13 mouse cellular contexts compared by ENCODE assay signal in genomic region chr16:92234530-92234929, GRCm38 (mm10). TPM values are rescaled to one million over a fixed set of nuclear protein-coding genes. Genes with fewer than 3 reads are reported as not detected.
DNase-seq lines count a peak whose midpoint lies in the region; ATAC-seq and TF ChIP-seq lines count a peak whose summit lies in the region.
"Had no signal": no experiment of that assay in that cellular context is flagged by ENCODE, and none has a peak within 500 bp of the region (broad histone marks: within the 10 kb centered on the region; RNA-seq: fewer than 3 reads in every experiment).

No protein-coding gene starts in this region.

- H3K27ac ChIP-seq in liver, adult 2 months (replicated peaks; ENCODE audit: insufficient read depth, low read depth, low read length): no peak overlapping the region
- no peak overlapping the region for H3K27ac ChIP-seq in heart, embryonic 11.5 days (ENCODE audit: low read depth, low read length)
- H3K27ac ChIP-seq: liver, embryonic 13.5 days had no signal

- no peaks in the 10 kb centered on the region for H3K27me3 ChIP-seq in liver, adult 2 months (ENCODE audit: control insufficient read depth, insufficient read depth, low read length)
- no peaks in the 10 kb centered on the region for H3K27me3 ChIP-seq in heart, embryonic 11.5 days (ENCODE audit: control insufficient read depth, insufficient read depth, low read length)
- H3K27me3 ChIP-seq: CH12.LX; liver, embryonic 13.5 days had no signal

- H3K79me2 ChIP-seq in liver, adult 2 months (ENCODE audit: control insufficient read depth, insufficient read depth, low read length): no peaks in the 10 kb centered on the region

- TF ChIP-seq CTCF in liver, adult 2 months (IDR thresholded peaks at IDR 0.05; ENCODE audit: low read depth, low read length): no peak
- TF ChIP-seq CTCF in brain, embryonic 14.5 days (IDR thresholded peaks at IDR 0.05; ENCODE audit: borderline replicate concordance, extremely low read depth, insufficient read depth, insufficient read length): no peak

- WGBS in liver, adult 2 months: 10% methylated on average over 5 of the region's 5 CpGs
- 16% methylated on average over 5 of the region's 5 CpGs for WGBS in heart, embryonic 11.5 days (ENCODE audit: insufficient replicate concordance)

- TF ChIP-seq POLR2A in liver, adult 2 months (IDR thresholded peaks at IDR 0.05; ENCODE audit: extremely low read depth, insufficient read depth, low read length): no peak
- no peak for TF ChIP-seq POLR2A in brain, embryonic 14.5 days (IDR thresholded peaks at IDR 0.05; ENCODE audit: borderline replicate concordance, extremely low read depth, insufficient read depth, insufficient read length, poor library complexity, severe bottlenecking)

- no peaks in the 10 kb centered on the region for H3K36me3 ChIP-seq in liver, adult 2 months (ENCODE audit: control insufficient read depth, insufficient read depth, low read length)
- no peaks in the 10 kb centered on the region for H3K36me3 ChIP-seq in heart, embryonic 11.5 days (ENCODE audit: control insufficient read depth, insufficient read depth, low read length)
- H3K36me3 ChIP-seq: liver, embryonic 13.5 days had no signal

- peak; percentile 72 for DNase-seq in liver, adult 2 months (ENCODE audit: extremely low read depth, low read depth, low spot score)
- DNase-seq in liver: no peak
- DNase-seq in brain, embryonic 14.5 days (ENCODE audit: low read depth): peak; percentile 26
- DNase-seq in kidney, postnatal 10 days: peak; percentile 34
- DNase-seq in lung, postnatal 4 days: peak; percentile 43 to 57
- no peak for DNase-seq in cerebellum, adult 11-12 months
- no peak for DNase-seq in testis, postnatal 14 days (ENCODE audit: low spot score)
- DNase-seq: cerebellum, postnatal 36 days; liver, embryonic 13.5 days had no signal

- no peak overlapping the region for H3K4me3 ChIP-seq in liver, adult 2 months (ENCODE audit: insufficient read depth, low read depth, low read length)
- H3K4me3 ChIP-seq in heart, embryonic 11.5 days (ENCODE audit: low read depth, low read length): no peak overlapping the region
- H3K4me3 ChIP-seq: liver, embryonic 13.5 days; myocyte had no signal

- ATAC-seq in heart, embryonic 11.5 days (replicated peaks; ENCODE audit: insufficient number of reproducible peaks, low FRiP score, low TSS enrichment): no peak

- no peaks in the 10 kb centered on the region for H3K9me3 ChIP-seq in heart, embryonic 11.5 days (replicated peaks; ENCODE audit: control insufficient read depth, low read length)
- H3K9me3 ChIP-seq: liver, embryonic 13.5 days had no signal

- H3K4me1 ChIP-seq in liver, adult 2 months (ENCODE audit: control insufficient read depth, insufficient read depth, low read length): peaks cover 8% of the 10 kb centered on the region; the same call in 1 of the 2 replicates
- H3K4me1 ChIP-seq in heart, embryonic 11.5 days (ENCODE audit: control insufficient read depth, insufficient read depth, low read length): peaks cover 10% of the 10 kb centered on the region; the same call in 1 of the 2 replicates
- H3K4me1 ChIP-seq: liver, embryonic 13.5 days had no signal

- H3K4me2 ChIP-seq in heart, embryonic 11.5 days: no peak overlapping the region
- H3K4me2 ChIP-seq: liver, embryonic 13.5 days had no signal

- no peak overlapping the region for H3K9ac ChIP-seq in liver, adult 2 months (ENCODE audit: low read depth, low read length)
- no peak overlapping the region for H3K9ac ChIP-seq in heart, embryonic 11.5 days (ENCODE audit: low read depth, low read length)
- H3K9ac ChIP-seq: liver, embryonic 13.5 days had no signal

RNA-seq across cellular contexts. Expression of gene Kcne2, which starts 57.7 kb away (rescaled TPM):
- total RNA-seq in liver, adult 2 months (2014; rRNA removed): not detected in 2 replicates
- polyA plus RNA-seq in liver, adult 2 months (2012; rRNA removed): not detected in 2 replicates
- polyA plus RNA-seq in brain, embryonic 14.5 days (2012; rRNA removed): 12.4 and 25.3 TPM in 2 replicates
- 1.8 and 1.9 TPM in 2 replicates for polyA plus RNA-seq in heart, embryonic 11.5 days (2014; fragmentation: Nextera tagmentation; extraction: Ambion mirVana)
- total RNA-seq: CH12.LX; gastrocnemius, adult 18-20 months had no signal
- polyA plus RNA-seq: myocyte had no signal

Comparison
In these comparisons a context has a peak if more than half of its experiments do, and no peak if none do; other contexts are left out.
1. DNase-seq: peak in liver, adult 2 months (single experiment), brain, embryonic 14.5 days (single experiment), kidney, postnatal 10 days (single experiment) and lung, postnatal 4 days (2 of 2); none in liver (single experiment), cerebellum, adult 11-12 months (single experiment) and testis, postnatal 14 days (single experiment).